Mouse (Mus musculus): Measurements from ENCODE around the gene Cldn34c1.
"Not testable (repeated sequence)": the region's sequence is repeated elsewhere in the genome, so short reads cannot be mapped to it uniquely, and the experiment has no call there.

GRCm38 (mm10) chrX:123102806-123103205 lies 489 bp upstream of the Cldn34c1 start:
- not testable (repeated sequence) for TF ChIP-seq POLR2A (IDR thresholded peaks at IDR 0.05; ENCODE audit: low read depth, low read length); CTCF (IDR thresholded peaks at IDR 0.05; ENCODE audit: extremely low read depth, insufficient read depth, insufficient read length, insufficient replicate concordance)
